Mouse (Mus musculus): ENCODE measurements around the gene Lamtor1. TPM values are rescaled to one million over a fixed set of nuclear protein-coding genes. Genes with fewer than 3 reads are reported as not detected.
A peak's percentile ranks its signal among the peaks of the same experiment; 100 is the strongest.

The Lamtor1 gene
- 137 and 146 TPM in 2 replicates for polyA plus RNA-seq (2014; fragmentation: Nextera tagmentation; extraction: Ambion mirVana)

- H3K9me3 ChIP-seq (replicated peaks; ENCODE audit: control insufficient read depth, low read length) = no peaks in the 10 kb centered on the region
- peak; percentile 98 for ATAC-seq (replicated peaks; ENCODE audit: insufficient number of reproducible peaks, low FRiP score, low TSS enrichment)
- no peaks in the 10 kb centered on the region for H3K27me3 ChIP-seq (ENCODE audit: control insufficient read depth, insufficient read depth, low read length)
- peak within 1 kb of the TSS; percentile 97 for H3K27ac ChIP-seq (ENCODE audit: low read depth, low read length)
- peaks cover 20% of the 10 kb centered on the region for H3K4me1 ChIP-seq (ENCODE audit: control insufficient read depth, insufficient read depth, low read length)
- peak within 1 kb of the TSS; percentile 93 for H3K9ac ChIP-seq (ENCODE audit: low read depth, low read length)
- WGBS (ENCODE audit: insufficient replicate concordance) = under 1% methylated on average over 60 of the region's 61 CpGs
- H3K4me3 ChIP-seq (ENCODE audit: low read depth, low read length) = peak within 1 kb of the TSS; percentile 87
- peaks cover 13% of the 10 kb centered on the region for H3K36me3 ChIP-seq (ENCODE audit: control insufficient read depth, insufficient read depth, low read length)
- H3K4me2 ChIP-seq = peak within 1 kb of the TSS; percentile 81
Observed at GRCm38 (mm10) chr7:101905561-101906286, at the start of gene Lamtor1. TSS of gene Lamtor1 (plus strand) at chr7:101905904.

- H3K4me2 ChIP-seq = no peak within 1 kb of the TSS
- 84% methylated on average over 4 of the region's 4 CpGs for WGBS (ENCODE audit: insufficient replicate concordance)
- H3K9me3 ChIP-seq (replicated peaks; ENCODE audit: control insufficient read depth, low read length) = no peaks in the 10 kb centered on the region
- H3K27ac ChIP-seq (ENCODE audit: low read depth, low read length) = no peak within 1 kb of the TSS
- no peaks in the 10 kb centered on the region for H3K27me3 ChIP-seq (ENCODE audit: control insufficient read depth, insufficient read depth, low read length)
- no peaks in the 10 kb centered on the region for H3K36me3 ChIP-seq (ENCODE audit: control insufficient read depth, insufficient read depth, low read length)
- no peak for ATAC-seq (replicated peaks; ENCODE audit: insufficient number of reproducible peaks, low FRiP score, low TSS enrichment)
- no peaks in the 10 kb centered on the region for H3K4me1 ChIP-seq (ENCODE audit: control insufficient read depth, insufficient read depth, low read length)
- no peak within 1 kb of the TSS for H3K4me3 ChIP-seq (ENCODE audit: low read depth, low read length)
- H3K9ac ChIP-seq (ENCODE audit: low read depth, low read length) = no peak within 1 kb of the TSS
Observed at GRCm38 (mm10) chr7:101857094-101857493, 48.6 kb upstream of the Lamtor1 start, which contains the start of gene Folr2. TSS of gene Folr2 (minus strand) at chr7:101857194.

- Histone ChIP-seq H3K4me2 (no peak overlapping the region), H3K27ac (ENCODE audit: low read depth, low read length) (no peak overlapping the region), H3K4me3 (ENCODE audit: low read depth, low read length) (no peak overlapping the region), H3K27me3 (ENCODE audit: control insufficient read depth, insufficient read depth, low read length) (no peaks in the 10 kb centered on the region), H3K36me3 (ENCODE audit: control insufficient read depth, insufficient read depth, low read length) (no peaks in the 10 kb centered on the region), H3K4me1 (ENCODE audit: control insufficient read depth, insufficient read depth, low read length) (no peaks in the 10 kb centered on the region), H3K9ac (ENCODE audit: low read depth, low read length) (no peak overlapping the region), H3K9me3 (replicated peaks; ENCODE audit: control insufficient read depth, low read length) (no peaks in the 10 kb centered on the region)
- no peak for ATAC-seq (replicated peaks; ENCODE audit: insufficient number of reproducible peaks, low FRiP score, low TSS enrichment)
- WGBS (ENCODE audit: insufficient replicate concordance) = 86% methylated on average over 9 of the region's 9 CpGs
Observed at GRCm38 (mm10) chr7:101858362-101858761, 47.3 kb upstream of the Lamtor1 start.

GRCm38 (mm10) chr7:101860978-101861377, 44.7 kb upstream of the Lamtor1 start:
- Histone ChIP-seq H3K27ac (ENCODE audit: low read depth, low read length) (no peak overlapping the region), H3K4me1 (ENCODE audit: control insufficient read depth, insufficient read depth, low read length) (no peaks in the 10 kb centered on the region), H3K4me3 (ENCODE audit: low read depth, low read length) (no peak overlapping the region), H3K27me3 (ENCODE audit: control insufficient read depth, insufficient read depth, low read length) (no peaks in the 10 kb centered on the region), H3K9ac (ENCODE audit: low read depth, low read length) (no peak overlapping the region), H3K9me3 (replicated peaks; ENCODE audit: control insufficient read depth, low read length) (no peaks in the 10 kb centered on the region), H3K36me3 (ENCODE audit: control insufficient read depth, insufficient read depth, low read length) (no peaks in the 10 kb centered on the region), H3K4me2 (no peak overlapping the region)
- ATAC-seq (replicated peaks; ENCODE audit: insufficient number of reproducible peaks, low FRiP score, low TSS enrichment) = no peak

- no peak for ATAC-seq (replicated peaks; ENCODE audit: insufficient number of reproducible peaks, low FRiP score, low TSS enrichment)
- Histone ChIP-seq H3K4me3 (ENCODE audit: low read depth, low read length) (no peak overlapping the region), H3K36me3 (ENCODE audit: control insufficient read depth, insufficient read depth, low read length) (no peaks in the 10 kb centered on the region), H3K4me2 (no peak overlapping the region), H3K9me3 (replicated peaks; ENCODE audit: control insufficient read depth, low read length) (no peaks in the 10 kb centered on the region), H3K4me1 (ENCODE audit: control insufficient read depth, insufficient read depth, low read length) (no peaks in the 10 kb centered on the region), H3K27me3 (ENCODE audit: control insufficient read depth, insufficient read depth, low read length) (no peaks in the 10 kb centered on the region), H3K9ac (ENCODE audit: low read depth, low read length) (no peak overlapping the region), H3K27ac (ENCODE audit: low read depth, low read length) (no peak overlapping the region)
- WGBS (ENCODE audit: insufficient replicate concordance) = 57% methylated on average over 3 of the region's 3 CpGs
Observed at GRCm38 (mm10) chr7:101862291-101862690, 43.4 kb upstream of the Lamtor1 start.

- Histone ChIP-seq H3K9ac (ENCODE audit: low read depth, low read length) (no peak within 1 kb of the TSS), H3K4me1 (ENCODE audit: control insufficient read depth, insufficient read depth, low read length) (no peaks in the 10 kb centered on the region), H3K27me3 (ENCODE audit: control insufficient read depth, insufficient read depth, low read length) (no peaks in the 10 kb centered on the region), H3K36me3 (ENCODE audit: control insufficient read depth, insufficient read depth, low read length) (no peaks in the 10 kb centered on the region), H3K4me3 (ENCODE audit: low read depth, low read length) (no peak within 1 kb of the TSS), H3K9me3 (replicated peaks; ENCODE audit: control insufficient read depth, low read length) (no peaks in the 10 kb centered on the region), H3K4me2 (no peak within 1 kb of the TSS), H3K27ac (ENCODE audit: low read depth, low read length) (no peak within 1 kb of the TSS)
- WGBS (ENCODE audit: insufficient replicate concordance) = 64% methylated on average over 3 of the region's 3 CpGs
- ATAC-seq (replicated peaks; ENCODE audit: insufficient number of reproducible peaks, low FRiP score, low TSS enrichment) = no peak
Observed at GRCm38 (mm10) chr7:101863415-101863814, 42.3 kb upstream of the Lamtor1 start, which contains the start of gene Anapc15. TSS of gene Anapc15 (plus strand) at chr7:101863715.

GRCm38 (mm10) chr7:101866491-101867265, 39.0 kb upstream of the Lamtor1 start:
- H3K27ac ChIP-seq (ENCODE audit: low read depth, low read length) = no peak overlapping the region
- ATAC-seq (replicated peaks; ENCODE audit: insufficient number of reproducible peaks, low FRiP score, low TSS enrichment) = no peak
- no peaks in the 10 kb centered on the region for H3K27me3 ChIP-seq (ENCODE audit: control insufficient read depth, insufficient read depth, low read length)
- WGBS (ENCODE audit: insufficient replicate concordance) = 75% methylated on average over 11 of the region's 11 CpGs
- H3K9me3 ChIP-seq (replicated peaks; ENCODE audit: control insufficient read depth, low read length) = no peaks in the 10 kb centered on the region
- no peaks in the 10 kb centered on the region for H3K36me3 ChIP-seq (ENCODE audit: control insufficient read depth, insufficient read depth, low read length)
- no peak overlapping the region for H3K9ac ChIP-seq (ENCODE audit: low read depth, low read length)
- H3K4me3 ChIP-seq (ENCODE audit: low read depth, low read length) = no peak overlapping the region
- H3K4me2 ChIP-seq = no peak overlapping the region
- peaks cover 3% of the 10 kb centered on the region; the same call in 1 of the 2 replicates for H3K4me1 ChIP-seq (ENCODE audit: control insufficient read depth, insufficient read depth, low read length)

- Histone ChIP-seq H3K27ac (ENCODE audit: low read depth, low read length) (no peak overlapping the region), H3K27me3 (ENCODE audit: control insufficient read depth, insufficient read depth, low read length) (no peaks in the 10 kb centered on the region), H3K36me3 (ENCODE audit: control insufficient read depth, insufficient read depth, low read length) (no peaks in the 10 kb centered on the region), H3K4me3 (ENCODE audit: low read depth, low read length) (no peak overlapping the region), H3K4me2 (no peak overlapping the region), H3K9ac (ENCODE audit: low read depth, low read length) (no peak overlapping the region), H3K4me1 (ENCODE audit: control insufficient read depth, insufficient read depth, low read length) (peaks cover 3% of the 10 kb centered on the region; the same call in 1 of the 2 replicates), H3K9me3 (replicated peaks; ENCODE audit: control insufficient read depth, low read length) (no peaks in the 10 kb centered on the region)
- 92% methylated on average over 4 of the region's 4 CpGs for WGBS (ENCODE audit: insufficient replicate concordance)
- ATAC-seq (replicated peaks; ENCODE audit: insufficient number of reproducible peaks, low FRiP score, low TSS enrichment) = no peak
Observed at GRCm38 (mm10) chr7:101867482-101867881, 38.2 kb upstream of the Lamtor1 start.

All from heart, embryonic 11.5 days (tissue).